Mouse (Mus musculus) C2C12 (cell line): ENCODE results near the gene Rfx5. TPM values are rescaled to one million over a fixed set of nuclear protein-coding genes. Genes with fewer than 3 reads are reported as not detected.
"Not testable (repeated sequence)": the region's sequence is repeated elsewhere in the genome, so short reads cannot be mapped to it uniquely, and the experiment has no call there.

Experiments
- H3K27me3 ChIP-seq: one replicate; pipeline ENCODE4 v1.6.1; 2011; ENCODE audit not compliant: control insufficient read depth, insufficient read depth, insufficient read length
- H3K36me3 ChIP-seq: one replicate; pipeline ENCODE4 v1.6.1; 2011; ENCODE audit not compliant: control insufficient read depth, insufficient read depth
- H3K4me3 ChIP-seq: one replicate; pipeline ENCODE4 v1.5.1; 2011; ENCODE audit warnings: mild to moderate bottlenecking, control low read depth; ENCODE audit not compliant: poor library complexity, insufficient read depth, severe bottlenecking
- H3K79me2 ChIP-seq: one replicate; pipeline ENCODE4 v1.6.1; 2011; ENCODE audit not compliant: control insufficient read depth, insufficient read depth
- H3K79me3 ChIP-seq: one replicate; pipeline ENCODE4 v1.6.1; 2011; ENCODE audit warnings: low read depth, control low read depth
- H3ac ChIP-seq: one replicate; pipeline ENCODE3; 2011; ENCODE audit warnings: low read depth; ENCODE audit not compliant: control insufficient read depth, insufficient read length
- CEBPB ChIP-seq: IDR thresholded peaks from one replicate; pipeline ENCODE4 v1.6.1; 2011; ENCODE audit warnings: low read depth, mild to moderate bottlenecking, control low read depth, moderate library complexity
- CTCF ChIP-seq: IDR thresholded peaks from one replicate; pipeline ENCODE4 v1.5.1; 2011; ENCODE audit not compliant: control insufficient read depth, insufficient read depth, insufficient read length
- FOSL1 ChIP-seq: IDR thresholded peaks from one replicate; pipeline ENCODE4 v1.8.0; 2011; ENCODE audit warnings: mild to moderate bottlenecking, low read length; ENCODE audit not compliant: poor library complexity, insufficient read depth, severe bottlenecking
- MAX ChIP-seq: IDR thresholded peaks from one replicate; pipeline ENCODE4 v1.6.1; 2011; ENCODE audit warnings: mild to moderate bottlenecking, control low read depth
- MYOD1 ChIP-seq: IDR thresholded peaks from one replicate; pipeline ENCODE4 v1.6.1; 2011; ENCODE audit warnings: low read depth; ENCODE audit not compliant: control insufficient read depth, insufficient read length
- MYOG ChIP-seq: IDR thresholded peaks from one replicate; pipeline ENCODE4 v1.6.1; 2011; ENCODE audit not compliant: control insufficient read depth, insufficient read length; ENCODE audit errors: extremely low read depth
- USF1 ChIP-seq: IDR thresholded peaks from one replicate; pipeline ENCODE4 v1.6.1; 2011; ENCODE audit warnings: low read depth, mild to moderate bottlenecking, control low read depth, moderate library complexity
- polyA plus RNA-seq: library from polyadenylated mRNA; unstranded; fragments of >200 nt; fragmentation: generic; extraction: Trizol; gene quantifications from one replicate; pipeline ENCODE4 v1.2.1, GENCODE M21; 2012; ENCODE audit warnings: missing spikeins

Rfx5 gene
- polyA plus RNA-seq, 1 experiment, result 3.0 TPM

GRCm38 (mm10) chr3:94930386-94931266 lies 23.2 kb upstream of the Rfx5 start:
- H3K79me3 ChIP-seq, H3ac ChIP-seq, H3K79me2 ChIP-seq, H3K36me3 ChIP-seq, H3K27me3 ChIP-seq, H3K4me3 ChIP-seq: not testable (repeated sequence)

GRCm38 (mm10) chr3:94931427-94932082 lies 22.3 kb upstream of the Rfx5 start:
- not testable (repeated sequence) for H3K27me3 ChIP-seq, H3K36me3 ChIP-seq, H3K79me2 ChIP-seq, H3K4me3 ChIP-seq, H3ac ChIP-seq, H3K79me3 ChIP-seq

DNA sequence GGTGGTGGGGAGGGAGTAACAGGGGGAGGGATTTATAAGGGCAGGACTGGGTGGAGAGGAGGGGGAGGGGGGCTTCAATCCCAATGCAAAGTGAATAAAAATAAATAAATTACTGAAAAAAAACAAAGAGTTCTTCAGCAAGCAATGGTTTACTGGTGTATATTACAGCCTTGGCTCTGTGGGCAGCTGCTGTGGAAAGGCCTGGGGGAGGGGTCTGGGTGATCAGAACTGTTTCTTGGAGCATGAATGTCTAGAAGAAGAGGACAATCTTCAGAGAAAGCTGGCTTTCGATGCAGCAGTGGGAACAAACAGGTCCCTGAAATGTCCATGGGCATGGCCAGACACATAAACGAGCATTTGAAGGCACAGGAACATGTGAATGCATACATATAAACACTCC lies 21.6 kb upstream of the Rfx5 start:
- H3K4me3 ChIP-seq, H3K79me3 ChIP-seq, H3K36me3 ChIP-seq, H3K27me3 ChIP-seq, H3ac ChIP-seq, H3K79me2 ChIP-seq: not testable (repeated sequence)

DNA sequence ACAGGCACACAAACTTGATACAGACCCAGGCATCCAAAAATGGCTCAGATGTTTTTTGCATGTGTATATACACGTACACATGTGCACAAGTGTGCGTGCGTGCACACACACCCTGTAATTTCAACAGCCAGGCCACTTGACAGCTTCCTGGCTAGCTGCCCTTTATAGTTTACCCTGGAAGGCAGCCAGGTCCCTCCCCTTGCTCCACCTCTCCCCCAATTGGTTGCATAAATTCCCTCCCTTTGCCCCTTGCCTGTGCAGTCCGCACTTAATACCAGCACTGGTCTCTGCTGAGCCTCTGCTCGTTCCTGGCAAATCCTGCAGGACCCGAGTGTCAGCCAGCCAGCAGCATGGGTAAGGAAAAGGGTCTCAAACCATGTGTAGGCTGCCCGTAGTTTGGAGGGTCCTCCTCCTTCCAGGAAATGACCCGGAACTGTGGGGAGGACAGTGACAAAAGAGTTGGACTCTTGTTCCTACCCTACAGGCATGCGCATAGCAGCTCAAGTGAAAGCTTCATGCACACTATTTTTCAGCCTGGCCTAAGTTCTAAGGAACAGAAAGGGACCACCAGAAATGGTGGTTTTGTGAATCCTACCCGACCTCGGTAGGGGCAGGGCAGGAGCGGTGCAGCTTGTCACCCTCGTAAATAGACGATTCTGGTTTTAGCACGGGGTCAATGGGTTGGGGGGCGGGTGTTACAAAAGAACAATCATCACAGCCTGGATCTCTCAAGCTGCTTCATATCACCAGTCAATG lies 20.9 kb upstream of the Rfx5 start, which contains the start of gene Selenbp1:
Selenbp1 (plus strand) TSS at position 248 of the 756 bp plus-strand sequence.
- H3K4me3 ChIP-seq, result no peak within 1 kb of the TSS
- no peaks in the 10 kb centered on the region for H3K27me3 ChIP-seq

GRCm38 (mm10) chr3:94933604-94934003 lies 20.3 kb upstream of the Rfx5 start:
- H3K79me3 ChIP-seq, H3K27me3 ChIP-seq, H3K79me2 ChIP-seq, H3ac ChIP-seq, H3K4me3 ChIP-seq, H3K36me3 ChIP-seq: not testable (repeated sequence)

More for the DNA sequence above, 20.9 kb upstream of the Rfx5 start, which contains the start of gene Selenbp1:
- Histone ChIP-seq H3K79me3 (no peaks in the 10 kb centered on the region), H3K36me3 (no peaks in the 10 kb centered on the region), H3K79me2 (no peaks in the 10 kb centered on the region), H3ac (no peak within 1 kb of the TSS)
- TF ChIP-seq CEBPB (no peak), USF1 (no peak), FOSL1 (no peak), CTCF (no peak), MYOD1 (no peak), MAX (no peak), MYOG (no peak)

GRCm38 (mm10) chr3:94934564-94934963 lies 19.3 kb upstream of the Rfx5 start:
- H3K36me3 ChIP-seq, H3K27me3 ChIP-seq, H3K4me3 ChIP-seq, H3K79me2 ChIP-seq, H3ac ChIP-seq, H3K79me3 ChIP-seq: not testable (repeated sequence)

DNA sequence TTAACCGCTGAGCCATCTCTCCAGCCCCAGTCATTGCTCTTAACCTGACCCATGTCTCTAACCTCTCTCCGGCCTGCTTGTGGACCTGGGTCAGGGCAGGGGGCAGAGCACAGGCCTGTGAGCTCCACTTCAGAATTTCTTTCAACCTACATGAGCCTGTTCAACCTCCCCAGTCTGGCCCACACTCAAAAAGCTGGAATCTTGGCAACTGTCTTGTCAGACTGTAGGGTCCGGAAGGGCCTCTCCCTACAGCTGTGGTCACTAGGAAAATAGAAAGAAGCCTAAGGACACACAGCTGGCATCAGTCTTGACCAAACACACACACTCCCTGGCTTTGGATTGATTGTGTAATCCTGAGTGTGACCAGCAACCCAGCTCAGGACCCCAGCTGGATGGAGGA lies 18.5 kb upstream of the Rfx5 start:
- not testable (repeated sequence) for H3K27me3 ChIP-seq, H3K4me3 ChIP-seq, H3K36me3 ChIP-seq, H3K79me3 ChIP-seq, H3K79me2 ChIP-seq, H3ac ChIP-seq

- H3K36me3 ChIP-seq, H3ac ChIP-seq, H3K27me3 ChIP-seq, H3K79me2 ChIP-seq, H3K4me3 ChIP-seq, H3K79me3 ChIP-seq: not testable (repeated sequence)
Observed at GRCm38 (mm10) chr3:94936147-94936546, 17.7 kb upstream of the Rfx5 start.

- not testable (repeated sequence) for H3K79me3 ChIP-seq, H3K4me3 ChIP-seq, H3K79me2 ChIP-seq
Observed at GRCm38 (mm10) chr3:94937194-94937593, 16.7 kb upstream of the Rfx5 start.

DNA sequence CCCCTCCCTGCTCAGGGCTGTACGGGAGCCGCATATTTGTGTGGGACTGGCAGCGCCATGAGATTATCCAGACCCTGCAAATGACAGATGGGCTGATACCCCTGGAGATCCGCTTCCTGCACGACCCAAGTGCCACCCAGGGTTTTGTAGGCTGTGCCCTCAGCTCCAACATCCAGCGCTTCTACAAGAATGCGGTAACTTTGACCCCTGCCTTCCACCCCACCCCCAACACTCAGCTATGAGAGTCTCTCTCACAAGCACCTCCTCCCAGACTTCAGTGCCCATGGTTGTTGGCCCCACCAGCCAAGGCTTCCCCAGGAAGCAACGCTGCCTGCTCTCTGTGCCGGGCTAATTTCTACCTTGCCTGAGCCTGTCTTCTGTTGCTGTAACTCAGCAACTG lies 13.8 kb upstream of the Rfx5 start:
- H3K79me2 ChIP-seq, H3K36me3 ChIP-seq, H3K79me3 ChIP-seq, H3ac ChIP-seq, H3K27me3 ChIP-seq, H3K4me3 ChIP-seq: not testable (repeated sequence)

More at GRCm38 (mm10) chr3:94937194-94937593, 16.7 kb upstream of the Rfx5 start:
- not testable (repeated sequence) for H3ac ChIP-seq, H3K36me3 ChIP-seq, H3K27me3 ChIP-seq
